Mouse (Mus musculus) stomach, postnatal 0 days (tissue): ENCODE results near the gene Dexi. TPM values are rescaled to one million over a fixed set of nuclear protein-coding genes. Genes with fewer than 3 reads are reported as not detected.

ENCODE experiments used
- ATAC-seq: fragments of 200-750 bp; cut with Nextera tagmentation; 2 replicates; pipeline ENCODE4 v1.8.0; 2017; ENCODE audit not compliant: low FRiP score, low TSS enrichment
- DNase-seq: peaks from one replicate; pipeline ENCODE4 v3.0.0-alpha.2; 2016; ENCODE audit warnings: low spot score
- H3K27ac ChIP-seq: fragments of 300-500 bp; sonication (generic); replicated peaks from 2 replicates; pipeline ENCODE4 v1.5.1; 2014; ENCODE audit warnings: mild to moderate bottlenecking, control low read depth
- H3K27me3 ChIP-seq: fragments of 300-500 bp; sonication (generic); 2 replicates; pipeline ENCODE4 v1.6.1; 2014; ENCODE audit warnings: low read length; ENCODE audit not compliant: control insufficient read depth, insufficient read depth
- H3K36me3 ChIP-seq: fragments of 300-500 bp; sonication (generic); 2 replicates; pipeline ENCODE4 v1.6.1; 2014; ENCODE audit warnings: low read length, mixed read lengths; ENCODE audit not compliant: control insufficient read depth, insufficient read depth
- H3K4me1 ChIP-seq: fragments of 300-500 bp; sonication (generic); replicated peaks from 2 replicates; pipeline ENCODE4 v1.6.1; 2014; ENCODE audit warnings: antibody characterized with exemption; ENCODE audit not compliant: control insufficient read depth, insufficient read depth
- H3K4me2 ChIP-seq: fragments of 300-500 bp; sonication (generic); replicated peaks from 2 replicates; pipeline ENCODE4 v1.6.1; 2014; ENCODE audit warnings: low read depth, mild to moderate bottlenecking, control low read depth, moderate library complexity
- H3K4me3 ChIP-seq: fragments of 300-500 bp; sonication (generic); 2 replicates; pipeline ENCODE4 v1.5.1; 2014; ENCODE audit warnings: low read depth, low read length, control low read depth
- H3K9ac ChIP-seq: fragments of 300-500 bp; sonication (generic); 2 replicates; pipeline ENCODE4 v1.6.1; 2014; ENCODE audit warnings: mild to moderate bottlenecking, low read length, control low read depth, mixed read lengths
- H3K9me3 ChIP-seq: fragments of 300-500 bp; sonication (generic); 2 replicates; pipeline ENCODE4 v1.6.1; 2016; ENCODE audit warnings: low read length; ENCODE audit not compliant: control insufficient read depth
- CTCF ChIP-seq: IDR thresholded peaks from 2 replicates; pipeline ENCODE4 v1.5.1; 2016; ENCODE audit warnings: antibody characterized with exemption, low read depth, mild to moderate bottlenecking, moderate library complexity
- EP300 ChIP-seq: optimal IDR thresholded peaks from 2 replicates; pipeline ENCODE3; 2016; ENCODE audit warnings: antibody characterized with exemption
- WGBS: fragments of 180-500 bp; shearing (Covaris S2); extraction: QIAGEN DNeasy Blood & Tissue Kit; methylation state at CpG from one replicate; pipeline ENCODE4 v1.1.7; 2014; 5-methylcytosine and 5-hydroxymethylcytosine counted together
- polyA plus RNA-seq: library from polyadenylated mRNA; unstranded; fragments of >200 nt; fragmentation: Nextera tagmentation; extraction: Ambion mirVana; gene quantifications from 2 replicates; pipeline ENCODE4 v1.2.1, GENCODE M21; 2015

Gene Dexi
- polyA plus RNA-seq, 1 experiment from 2014 or later: 23.5 TPM

DNA sequence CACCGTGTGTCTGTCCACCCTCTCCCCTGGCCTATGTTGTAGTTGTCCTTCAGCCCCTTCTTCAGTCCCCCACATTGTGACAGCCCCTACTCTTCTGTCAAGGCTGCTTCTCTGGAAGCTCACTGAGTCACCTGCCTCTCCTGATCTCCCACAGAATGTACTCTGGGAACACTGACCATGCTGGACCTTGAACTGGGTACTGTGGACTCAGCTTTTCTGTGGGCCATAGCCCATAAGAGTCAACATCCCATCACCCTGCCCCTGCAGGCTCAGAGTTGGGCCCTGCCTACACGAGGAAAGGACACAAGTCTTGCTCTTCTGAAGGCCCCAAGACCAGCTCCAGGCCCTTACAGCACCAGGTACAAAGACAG is 17.3 kb downstream of the Dexi start:
- Histone ChIP-seq H3K9ac (no peak overlapping the region), H3K27me3 (no peaks in the 10 kb centered on the region), H3K36me3 (0 out of 2 replicates have a peak, but pooled peaks cover 7% of the 10 kb centered on the region), H3K4me2 (no peak overlapping the region), H3K9me3 (no peaks in the 10 kb centered on the region), H3K4me3 (no peak overlapping the region), H3K27ac (no peak overlapping the region), H3K4me1 (no peaks in the 10 kb centered on the region)
- 56% methylated on average over 2 of the region's 2 CpGs for WGBS
- ATAC-seq (no peak), DNase-seq (no peak)
- TF ChIP-seq EP300: no peak
- TF ChIP-seq CTCF: no peak

DNA sequence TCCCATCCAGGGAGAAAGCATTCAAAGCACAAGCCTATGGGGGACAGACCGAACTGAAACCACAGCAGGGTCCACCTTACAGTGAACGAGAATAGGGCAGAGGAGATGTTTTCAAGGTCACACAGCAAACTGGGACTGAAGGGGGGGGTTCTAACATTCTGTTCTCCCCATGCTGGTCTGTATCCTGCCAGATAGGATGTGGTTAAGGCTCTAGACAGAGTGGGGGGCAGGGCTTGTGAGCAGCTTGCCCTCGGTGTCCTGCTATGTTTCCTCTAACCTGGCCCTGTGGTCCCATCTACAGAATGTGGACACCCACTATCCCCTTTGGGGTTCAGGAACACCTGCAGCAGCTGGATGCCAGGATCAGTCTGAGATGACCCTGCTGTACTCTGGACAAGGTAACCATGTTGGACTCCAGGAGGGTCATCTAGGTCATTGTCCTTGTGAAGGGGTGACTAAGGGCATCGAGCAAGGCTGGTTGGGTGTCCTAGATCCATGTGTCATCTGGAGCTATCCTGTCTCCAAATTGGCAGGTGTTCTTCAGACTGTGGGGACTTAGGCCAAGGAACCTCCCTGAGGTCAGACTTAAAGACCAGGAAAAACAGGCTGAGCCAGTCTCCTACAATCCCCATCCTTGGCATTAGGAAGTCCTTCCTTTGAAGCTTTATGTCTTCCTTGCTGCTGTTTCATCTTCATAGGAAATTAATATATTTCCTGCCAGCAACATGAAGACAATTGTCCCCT is 17.8 kb downstream of the Dexi start:
- ATAC-seq (no peak), DNase-seq (no peak)
- 80% methylated on average over 4 of the region's 4 CpGs for WGBS
- H3K9me3 ChIP-seq: no peaks in the 10 kb centered on the region
- no peak overlapping the region for H3K27ac ChIP-seq
- H3K27me3 ChIP-seq: no peaks in the 10 kb centered on the region
- no peak overlapping the region for H3K4me3 ChIP-seq
- TF ChIP-seq CTCF (no peak), EP300 (no peak)
- no peaks in the 10 kb centered on the region for H3K4me1 ChIP-seq
- H3K4me2 ChIP-seq: no peak overlapping the region
- H3K9ac ChIP-seq: no peak overlapping the region
- H3K36me3 ChIP-seq: 0 out of 2 replicates have a peak, but pooled peaks cover 4% of the 10 kb centered on the region

DNA sequence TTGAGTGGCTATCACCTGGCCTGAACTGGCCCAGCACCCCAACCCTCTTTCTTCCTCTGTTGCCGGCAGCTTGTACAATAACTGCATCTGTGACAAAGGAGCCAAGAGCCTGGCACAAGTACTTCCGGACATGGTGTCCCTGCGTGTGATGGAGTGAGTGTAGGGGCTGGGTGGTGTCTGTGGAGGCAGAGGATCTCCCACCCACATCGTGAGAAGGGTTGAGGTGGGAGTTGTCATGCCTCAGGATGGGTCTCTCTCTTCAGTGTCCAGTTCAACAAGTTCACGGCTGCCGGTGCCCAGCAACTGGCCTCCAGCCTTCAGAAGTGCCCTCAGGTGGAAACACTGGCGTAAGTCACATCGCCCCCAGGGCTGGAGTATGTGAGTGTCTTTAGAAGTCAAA is 19.2 kb downstream of the Dexi start:
- DNase-seq (no peak), ATAC-seq (no peak)
- H3K27me3 ChIP-seq: no peaks in the 10 kb centered on the region
- H3K9me3 ChIP-seq: no peaks in the 10 kb centered on the region
- WGBS: 91% methylated on average over 8 of the region's 8 CpGs
- H3K4me1 ChIP-seq: no peaks in the 10 kb centered on the region
- no peak overlapping the region for H3K4me3 ChIP-seq
- H3K36me3 ChIP-seq: no peaks in the 10 kb centered on the region
- H3K27ac ChIP-seq: no peak overlapping the region
- TF ChIP-seq EP300 (no peak), CTCF (no peak)
- no peak overlapping the region for H3K4me2 ChIP-seq
- no peak overlapping the region for H3K9ac ChIP-seq

DNA sequence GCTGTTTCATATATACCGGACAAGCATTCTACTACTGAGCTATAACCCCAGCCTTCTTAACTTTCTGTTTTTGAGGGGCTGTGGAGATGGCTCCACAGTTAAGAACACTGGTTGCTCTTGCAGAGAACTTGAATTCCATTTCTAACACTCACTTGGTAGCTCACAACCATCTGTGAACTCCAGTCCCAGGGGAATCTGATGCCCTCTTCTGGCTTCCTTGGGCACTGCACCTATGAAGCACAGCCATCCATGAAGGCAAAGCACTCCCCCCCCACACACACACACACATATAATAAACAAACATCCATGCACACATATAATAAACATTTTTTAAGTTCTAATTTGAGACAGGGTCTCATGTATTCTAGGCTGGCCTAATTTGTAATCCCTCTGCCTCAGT is 20.0 kb downstream of the Dexi start:
- ATAC-seq (no peak), DNase-seq (peak; percentile 74)
- TF ChIP-seq CTCF (peak; percentile 81), EP300 (no peak)
- WGBS: 76% methylated on average over 1 of the region's 1 CpGs
- H3K4me1 ChIP-seq: no peaks in the 10 kb centered on the region
- H3K27me3 ChIP-seq: no peaks in the 10 kb centered on the region
- H3K4me3 ChIP-seq: no peak overlapping the region
- H3K36me3 ChIP-seq: no peaks in the 10 kb centered on the region
- no peak overlapping the region for H3K4me2 ChIP-seq
- no peak overlapping the region for H3K27ac ChIP-seq
- no peaks in the 10 kb centered on the region for H3K9me3 ChIP-seq
- H3K9ac ChIP-seq: no peak overlapping the region

DNA sequence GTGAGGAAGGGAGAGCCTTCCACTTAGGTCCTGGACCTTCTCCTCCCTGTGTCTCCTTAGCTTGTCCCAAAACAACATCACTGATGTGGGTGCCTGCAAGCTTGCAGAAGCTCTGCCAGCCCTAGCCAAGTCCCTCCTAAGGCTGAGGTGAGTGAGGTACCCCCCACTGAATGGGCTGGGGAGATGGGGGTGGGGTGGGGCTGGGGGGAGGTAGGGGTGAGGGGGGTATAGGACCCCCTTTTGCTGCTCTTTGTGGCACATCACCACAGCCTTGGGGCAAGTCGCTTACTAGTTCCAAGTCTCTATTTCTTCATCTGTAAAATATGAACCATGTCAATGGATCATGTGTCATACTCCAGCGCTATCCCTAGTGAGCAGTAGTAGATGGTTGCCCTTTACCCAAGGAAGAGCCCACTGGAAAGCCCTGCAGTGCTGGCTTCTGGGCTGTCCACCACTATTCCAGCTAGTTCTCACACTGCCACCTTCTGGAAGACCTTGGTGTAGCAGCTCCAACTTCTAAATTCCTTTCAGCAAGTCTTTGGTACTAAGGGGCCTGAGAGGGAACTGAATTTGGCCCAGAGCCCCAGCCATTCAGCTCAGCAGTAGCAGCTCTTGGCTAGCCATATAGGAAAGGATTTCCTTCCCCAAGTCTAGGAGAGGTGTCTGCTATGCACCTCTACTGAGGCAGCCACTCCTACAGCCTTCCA is 21.8 kb downstream of the Dexi start:
- TF ChIP-seq EP300 (no peak), CTCF (peak; percentile 87)
- Histone ChIP-seq H3K36me3 (no peaks in the 10 kb centered on the region), H3K4me1 (no peaks in the 10 kb centered on the region), H3K9me3 (no peaks in the 10 kb centered on the region), H3K9ac (no peak overlapping the region), H3K27ac (no peak overlapping the region), H3K4me3 (no peak overlapping the region), H3K27me3 (no peaks in the 10 kb centered on the region), H3K4me2 (no peak overlapping the region)
- ATAC-seq (peak; percentile 53), DNase-seq (peak; percentile 82)
- WGBS: 48% methylated on average over 2 of the region's 2 CpGs

DNA sequence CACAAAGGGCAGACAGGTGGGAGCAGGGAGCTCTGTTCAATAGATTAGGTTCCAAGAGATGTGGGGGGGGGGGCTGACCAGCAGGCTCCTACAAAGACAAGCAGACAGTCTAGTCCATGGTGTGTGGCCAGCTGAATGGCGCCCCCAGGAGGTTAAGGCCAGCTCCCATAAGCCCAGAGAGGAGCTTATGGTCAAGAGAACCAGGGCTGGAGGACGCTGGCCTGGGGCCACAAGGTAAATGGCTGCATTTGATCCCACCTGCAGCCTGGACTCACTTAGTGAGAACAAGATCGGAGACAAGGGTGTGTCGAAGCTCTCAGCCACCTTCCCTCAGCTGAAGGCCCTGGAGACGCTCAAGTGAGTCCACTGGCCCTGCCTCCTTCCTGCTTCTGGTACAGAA is 24.8 kb downstream of the Dexi start:
- TF ChIP-seq EP300: no peak
- no peak; the same call in 1 of the 2 replicates for TF ChIP-seq CTCF
- DNase-seq (no peak), ATAC-seq (no peak)
- 58% methylated on average over 5 of the region's 5 CpGs for WGBS
- H3K4me1 ChIP-seq: no peaks in the 10 kb centered on the region
- H3K27me3 ChIP-seq: no peaks in the 10 kb centered on the region
- H3K9ac ChIP-seq: no peak overlapping the region
- no peak overlapping the region for H3K4me3 ChIP-seq
- no peak overlapping the region for H3K27ac ChIP-seq
- no peaks in the 10 kb centered on the region for H3K36me3 ChIP-seq
- H3K9me3 ChIP-seq: no peaks in the 10 kb centered on the region
- H3K4me2 ChIP-seq: no peak overlapping the region
